Mouse (Mus musculus): ENCODE measurements around the gene Crispld2.
A peak's percentile ranks its signal among the peaks of the same experiment; 100 is the strongest.

The Crispld2 gene

GRCm38 (mm10) chr8:120037199-120037598 lies 45.0 kb downstream of the Crispld2 start:
- DNase-seq, result no peak

DNA sequence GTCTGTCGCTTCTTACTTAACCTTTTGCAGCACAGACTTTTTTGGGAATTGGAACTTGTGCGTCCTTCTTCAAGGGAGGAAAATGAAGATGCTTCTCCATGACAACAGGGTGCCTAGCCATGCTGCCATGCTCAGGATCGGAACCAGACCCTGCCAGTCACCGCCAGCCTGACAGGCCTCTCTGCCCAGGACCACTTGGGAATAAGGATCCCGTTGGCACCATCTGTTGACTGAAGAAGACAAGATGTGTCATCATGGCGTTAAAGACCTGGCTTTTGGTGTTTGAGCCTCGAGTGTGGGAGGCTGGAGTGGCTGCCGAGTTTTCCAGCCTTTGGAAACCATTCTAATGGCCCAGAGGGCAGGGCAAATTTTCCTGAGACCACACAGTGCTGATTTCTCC lies 45.4 kb downstream of the Crispld2 start:
- no peak for DNase-seq

- no peak for DNase-seq
Measured at GRCm38 (mm10) chr8:120038741-120039140, 46.5 kb downstream of the Crispld2 start.

DNA sequence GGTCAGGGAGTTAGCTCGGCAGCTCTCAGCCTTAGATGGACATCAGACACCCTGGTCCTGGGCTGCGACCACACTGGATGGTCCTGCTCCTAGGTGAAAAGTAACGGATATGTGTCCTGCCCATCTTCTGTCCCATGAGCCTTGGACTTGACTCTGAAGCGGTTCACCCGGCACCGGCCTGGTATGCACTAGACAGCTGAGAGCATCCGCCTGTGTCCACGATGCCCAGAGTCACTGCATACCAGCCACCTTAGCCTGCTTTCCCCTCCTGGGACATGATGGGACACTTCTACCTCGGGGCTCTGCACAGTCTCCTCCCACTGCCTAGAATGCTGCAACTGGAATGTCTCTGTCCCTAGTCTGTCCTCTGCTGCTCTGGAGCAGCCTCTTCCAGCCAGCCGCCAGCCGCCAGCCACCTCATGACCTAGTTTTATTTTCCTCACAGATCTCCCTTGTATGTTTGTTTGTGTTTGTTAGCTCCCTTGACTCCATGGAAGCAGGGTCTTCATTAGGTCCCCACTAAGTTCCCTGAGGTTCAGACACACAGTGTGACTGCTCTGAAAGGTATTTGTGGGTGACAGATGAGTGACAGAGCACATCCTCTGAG lies 47.2 kb downstream of the Crispld2 start:
- no peak for DNase-seq

GRCm38 (mm10) chr8:120040861-120041260 lies 48.6 kb downstream of the Crispld2 start:
- peak in 1 of 2 experiments; percentile 10 for DNase-seq

- DNase-seq, result no peak
Measured at GRCm38 (mm10) chr8:120042542-120043312, 50.5 kb downstream of the Crispld2 start.

DNA sequence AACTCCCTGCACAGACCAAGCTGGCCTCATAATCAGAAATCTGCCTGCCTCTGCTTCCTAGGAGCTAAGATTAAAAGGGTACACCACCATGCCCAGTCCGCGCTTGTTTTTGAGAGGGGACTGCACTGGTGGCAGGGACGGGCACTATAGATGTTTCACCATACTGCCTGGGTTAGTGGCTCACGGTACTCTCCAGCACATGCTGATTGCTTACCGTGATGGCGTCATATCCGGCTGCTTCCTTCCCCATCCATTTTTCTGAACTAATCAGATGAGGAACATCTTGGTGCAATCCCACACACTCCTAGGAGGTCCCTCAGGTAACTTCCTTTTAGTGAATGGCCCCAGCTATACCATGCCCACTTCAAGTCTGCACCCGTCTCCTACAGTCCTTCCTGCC lies 52.7 kb downstream of the Crispld2 start:
- no peak for DNase-seq

DNA sequence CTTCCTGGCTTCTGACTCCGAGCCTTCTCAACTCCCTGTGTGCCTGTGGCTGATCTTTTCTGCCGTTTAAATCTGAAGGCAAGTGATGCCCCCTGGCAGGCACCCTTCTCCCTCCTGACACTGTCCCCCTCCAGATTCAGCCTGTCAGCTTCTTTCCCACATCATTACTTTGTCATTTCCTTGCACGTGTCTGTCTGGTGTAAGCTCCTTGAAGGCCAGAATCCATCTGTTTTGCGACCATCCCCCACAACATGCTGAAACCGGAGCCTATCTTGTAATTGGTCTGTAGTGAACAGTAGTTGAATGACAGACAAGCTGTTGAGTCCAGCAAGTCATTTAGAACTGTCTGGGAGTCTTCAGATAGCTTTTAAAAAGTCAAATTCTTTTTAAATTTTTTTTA lies 53.2 kb downstream of the Crispld2 start:
- no peak for DNase-seq

DNA sequence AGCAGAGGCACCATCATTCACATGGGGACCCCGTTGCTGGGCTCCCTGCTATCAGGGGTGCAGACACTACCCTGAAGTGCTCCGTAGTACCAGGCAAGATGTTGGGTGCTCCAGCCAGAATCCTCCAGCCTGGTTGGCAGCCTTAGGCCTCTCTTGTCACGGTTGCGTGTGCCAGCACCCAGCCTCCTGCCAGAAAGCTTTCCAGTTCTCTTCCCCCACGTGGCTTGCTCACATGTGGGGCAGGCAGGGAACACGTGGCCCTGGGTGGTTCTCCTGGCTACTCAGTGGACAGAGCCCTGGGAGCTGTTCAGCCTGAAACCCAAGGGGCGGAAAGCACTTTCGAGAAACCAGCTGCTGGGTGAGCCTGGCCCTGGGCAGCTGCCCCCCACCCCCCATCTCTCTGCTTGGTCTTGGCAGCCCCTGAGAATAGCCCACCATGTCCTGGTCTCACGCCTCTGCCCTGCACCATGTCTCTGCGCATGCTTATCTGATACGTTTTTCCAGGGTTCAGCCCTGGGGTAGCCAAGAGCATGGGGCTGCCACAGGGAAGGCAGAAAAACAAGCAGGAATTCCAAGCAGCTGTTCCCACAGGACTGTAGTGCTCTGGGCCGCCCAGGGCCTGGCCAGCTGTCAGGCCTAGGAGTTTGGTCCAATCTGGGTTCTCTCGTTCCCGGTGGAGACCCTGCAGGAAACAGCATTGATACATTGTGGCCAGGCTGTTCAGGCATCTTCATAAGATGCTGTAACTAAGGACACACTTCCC lies 54.2 kb downstream of the Crispld2 start:
- DNase-seq, result peak in 1 of 2 experiments; percentile 11

- peak in 1 of 2 experiments; percentile 21 for DNase-seq
Measured at GRCm38 (mm10) chr8:120049949-120050348, 57.7 kb downstream of the Crispld2 start.

DNA sequence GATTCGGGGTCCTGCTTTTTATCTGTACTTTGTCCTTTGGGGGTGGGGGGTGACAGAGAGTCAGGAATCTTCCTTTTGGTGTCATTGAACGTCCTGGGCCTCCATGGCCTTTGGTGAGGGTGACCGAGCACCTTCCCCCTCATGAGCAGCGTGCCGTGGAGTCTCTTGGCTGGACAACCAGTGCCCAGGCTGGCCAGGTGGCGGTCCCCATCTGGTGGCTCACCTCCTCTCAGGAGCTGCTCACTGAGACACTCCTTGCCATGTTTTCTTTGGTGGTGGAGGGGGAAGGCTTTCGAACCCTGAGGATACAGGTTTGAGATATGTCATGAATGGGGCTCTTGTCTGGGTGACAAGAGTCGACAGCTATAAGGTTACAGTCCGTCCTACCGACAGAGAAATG lies 58.1 kb downstream of the Crispld2 start:
- DNase-seq, result no peak

GRCm38 (mm10) chr8:120051006-120051405 lies 58.8 kb downstream of the Crispld2 start:
- no peak for DNase-seq

DNA sequence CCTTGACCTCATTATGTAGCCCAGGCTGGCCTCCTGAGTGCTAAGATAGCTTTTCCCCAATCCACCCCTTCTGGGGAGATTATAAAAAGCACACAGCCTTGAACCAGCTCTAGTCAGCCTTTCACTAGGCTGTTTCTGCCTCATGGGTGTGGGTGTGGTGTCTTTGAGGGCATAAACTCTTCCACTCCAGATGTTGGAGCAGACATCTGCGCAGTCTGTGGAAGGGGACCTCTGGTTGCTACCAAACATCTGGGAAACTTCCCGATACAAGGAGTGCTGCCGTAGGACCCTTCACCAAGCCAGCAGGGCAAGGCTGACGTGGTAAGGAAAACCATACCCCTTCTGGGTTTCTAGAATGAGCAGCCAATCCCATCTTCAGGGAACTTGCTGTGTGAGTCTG lies 59.7 kb downstream of the Crispld2 start:
- no peak for DNase-seq

- DNase-seq, result no peak
Measured at GRCm38 (mm10) chr8:120052318-120052717, 60.1 kb downstream of the Crispld2 start.

- no peak for DNase-seq
Measured at GRCm38 (mm10) chr8:120054833-120055232, 62.6 kb downstream of the Crispld2 start.

- no peak for DNase-seq
Measured at GRCm38 (mm10) chr8:120057078-120057477, 64.8 kb downstream of the Crispld2 start.

GRCm38 (mm10) chr8:120062742-120063141 lies 70.5 kb downstream of the Crispld2 start:
- no peak for DNase-seq

DNA sequence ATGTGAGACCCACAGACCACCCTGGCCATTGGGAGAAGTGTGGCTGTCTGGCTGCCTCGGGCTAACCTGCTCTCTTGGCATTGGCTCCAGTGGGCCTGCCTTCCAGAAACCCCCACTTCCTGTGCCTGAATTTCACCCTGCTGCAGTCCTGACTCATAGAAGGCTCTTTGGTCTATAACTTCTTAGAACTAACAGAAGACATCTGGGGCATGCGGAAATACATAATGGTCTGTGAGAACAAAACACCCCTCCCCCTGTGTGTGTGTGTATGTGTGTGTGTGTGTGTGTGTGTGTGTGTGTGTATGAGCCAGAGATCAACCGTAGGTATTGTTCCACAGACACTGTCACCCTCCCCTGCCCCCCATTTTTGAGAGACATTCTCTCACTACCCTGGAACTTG lies 71.1 kb downstream of the Crispld2 start:
- DNase-seq, result no peak

- no peak for DNase-seq
Measured at GRCm38 (mm10) chr8:120065611-120066010, 73.4 kb downstream of the Crispld2 start.

- DNase-seq, result no peak
Measured at GRCm38 (mm10) chr8:120066226-120066625, 74.0 kb downstream of the Crispld2 start.

DNA sequence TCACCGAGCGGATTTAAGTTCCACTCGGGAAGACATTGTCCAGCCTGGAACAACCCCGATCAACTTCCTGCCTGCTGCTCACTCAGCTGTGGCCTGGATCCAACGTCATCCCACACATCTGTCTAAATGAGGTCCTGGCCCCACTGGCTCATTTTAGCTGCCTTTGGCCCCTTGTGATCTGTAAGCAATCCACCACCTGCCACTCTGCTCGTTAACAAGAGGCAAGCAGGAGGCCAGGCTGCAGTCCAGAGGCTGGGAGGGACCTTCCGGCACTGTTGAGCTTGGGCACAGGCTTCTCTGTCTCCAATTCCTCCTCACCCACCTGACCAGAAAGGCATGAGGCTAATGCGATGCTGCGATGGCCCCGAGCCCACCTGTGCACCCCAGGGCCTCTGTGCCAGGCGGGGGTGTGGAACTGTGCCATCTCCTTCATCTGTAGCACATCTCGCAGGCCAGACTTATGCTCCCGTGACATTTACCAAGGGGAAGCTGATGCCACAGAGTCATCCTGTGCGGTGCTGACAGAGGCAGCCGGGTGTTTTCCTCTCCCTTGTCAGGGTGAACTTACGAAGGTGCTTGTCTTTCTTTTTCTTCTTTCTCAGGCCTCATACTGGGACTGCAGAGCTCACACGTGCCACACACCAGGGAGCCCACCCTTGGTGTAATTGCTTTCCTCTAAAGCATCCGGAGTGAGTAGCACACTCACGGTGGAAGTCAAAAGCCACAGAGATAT lies 75.9 kb downstream of the Crispld2 start:
- no peak for DNase-seq

- DNase-seq, result peak; percentile 37 to 72
Measured at GRCm38 (mm10) chr8:120071684-120072083, 79.4 kb downstream of the Crispld2 start.

- DNase-seq, result no peak
Measured at GRCm38 (mm10) chr8:120072259-120072658, 80.0 kb downstream of the Crispld2 start.

Data from spleen, adult 18-20 months (tissue).